8 mouse cellular contexts compared by ENCODE assay signal in the genomic region with DNA sequence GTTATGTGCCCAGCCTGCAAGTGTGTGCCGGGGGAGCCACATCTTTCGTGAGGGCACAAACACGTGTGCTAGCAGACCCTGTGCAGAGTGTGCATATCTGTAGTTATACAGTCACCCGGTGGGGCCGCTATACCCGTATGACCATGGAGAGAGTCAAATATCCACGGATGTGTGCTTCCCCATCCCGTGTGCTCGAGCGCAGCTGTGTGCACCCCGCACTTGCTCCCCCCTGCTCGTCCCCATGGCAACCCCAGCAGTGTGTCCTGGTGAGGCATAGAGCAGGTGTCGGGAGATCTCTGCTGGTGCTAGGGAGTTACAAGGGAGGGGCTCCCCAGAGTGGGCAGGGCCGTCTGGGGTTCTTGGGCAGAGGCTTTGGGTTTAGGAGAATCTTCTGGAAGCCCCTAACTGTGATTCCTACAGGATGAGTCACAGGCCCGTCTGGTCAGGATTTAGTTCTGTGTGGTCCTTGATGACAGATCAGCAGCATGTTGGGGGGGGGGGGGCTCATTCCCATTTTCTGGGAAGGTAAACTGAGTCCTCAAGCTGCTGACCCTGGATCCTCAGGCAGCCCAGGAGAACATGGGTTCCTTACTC. TPM values are rescaled to one million over a fixed set of nuclear protein-coding genes. Genes with fewer than 3 reads are reported as not detected.
DNase-seq lines count a peak whose midpoint lies in the region; ATAC-seq and TF ChIP-seq lines count a peak whose summit lies in the region.

No protein-coding gene starts in this region.

- no peak overlapping the region for H3K27ac ChIP-seq in hindbrain, postnatal 0 days
- peak overlapping the region; percentile 56 for H3K27ac ChIP-seq in neural tube, embryonic 13.5 days (replicated peaks)

- no peaks in the 10 kb centered on the region for H3K27me3 ChIP-seq in hindbrain, postnatal 0 days (ENCODE audit: insufficient read depth, low read length)
- peaks cover 8% of the 10 kb centered on the region; the same call in 1 of the 2 replicates for H3K27me3 ChIP-seq in neural tube, embryonic 13.5 days

- peak; percentile 69 for ATAC-seq in hindbrain, postnatal 0 days
- ATAC-seq in neural tube, embryonic 13.5 days (ENCODE audit: low read depth), result peak; percentile 75

- H3K4me1 ChIP-seq in hindbrain, postnatal 0 days (ENCODE audit: insufficient read depth, low read length), result peaks cover 11% of the 10 kb centered on the region; the same call in 1 of the 2 replicates
- H3K4me1 ChIP-seq in neural tube, embryonic 13.5 days (replicated peaks), result peaks cover 36% of the 10 kb centered on the region

- no peak overlapping the region for H3K4me2 ChIP-seq in hindbrain, postnatal 0 days (ENCODE audit: low read depth, low read length)
- peak overlapping the region; percentile 20 for H3K4me2 ChIP-seq in neural tube, embryonic 13.5 days

- DNase-seq in kidney, postnatal 10 days, result peak; percentile 32
- no peak for DNase-seq in kidney, adult 9 months
- peak; percentile 25 to 38 for DNase-seq in adrenal gland, postnatal 36 days
- DNase-seq in hindbrain, postnatal 0 days (ENCODE audit: low spot score), result peak; percentile 62
- DNase-seq in gastrocnemius, postnatal 10 days, result no peak
- DNase-seq in gastrocnemius, adult 8-10 months (ENCODE audit: low spot score in 2 of 2), result no peak
- no peak for DNase-seq in ovary, adult 18-20 months (ENCODE audit: low spot score)

- 14% methylated on average over 15 of the region's 15 CpGs for WGBS in hindbrain, postnatal 0 days
- 21% methylated on average over 15 of the region's 15 CpGs for WGBS in neural tube, embryonic 13.5 days

- H3K4me3 ChIP-seq in hindbrain, postnatal 0 days (ENCODE audit: low read length), result no peak overlapping the region
- H3K4me3 ChIP-seq in neural tube, embryonic 13.5 days, result no peak overlapping the region

- H3K9me3 ChIP-seq in hindbrain, postnatal 0 days (ENCODE audit: low read length), result no peaks in the 10 kb centered on the region
- H3K9me3 ChIP-seq in neural tube, embryonic 13.5 days, result no peaks in the 10 kb centered on the region

- H3K36me3 ChIP-seq in hindbrain, postnatal 0 days (ENCODE audit: insufficient read depth, low read length), result no peaks in the 10 kb centered on the region
- no peaks in the 10 kb centered on the region for H3K36me3 ChIP-seq in neural tube, embryonic 13.5 days

- no peak overlapping the region for H3K9ac ChIP-seq in hindbrain, postnatal 0 days (replicated peaks; ENCODE audit: low read length)
- H3K9ac ChIP-seq in neural tube, embryonic 13.5 days, result peak overlapping the region; percentile 43; the same call in 1 of the 2 replicates

- TF ChIP-seq CTCF in hindbrain, postnatal 0 days (IDR thresholded peaks at IDR 0.05; ENCODE audit: low read depth), result 0 out of 2 replicates have a peak, but pooled peaks have one; percentile 26

RNA-seq across cellular contexts. Expression of gene Elfn1, which starts 24.3 kb away (rescaled TPM):
- 10 to 100 TPM in 1 of 2 experiments, under 1 TPM in 1; 0.46 to 20.1 TPM for total RNA-seq in adrenal gland, postnatal 36 days (2021)
- 26.0 and 45.1 TPM in 2 replicates for total RNA-seq in hindbrain, postnatal 0 days (2014; rRNA removed)
- 2.3 and 3.3 TPM in 2 replicates for polyA plus RNA-seq in hindbrain, postnatal 0 days (2015; fragmentation: Nextera tagmentation; extraction: Ambion mirVana)
- polyA plus RNA-seq in neural tube, embryonic 13.5 days (2015; fragmentation: Nextera tagmentation; extraction: Ambion mirVana), result 3.3 and 4.0 TPM in 2 replicates
- total RNA-seq in gastrocnemius, postnatal 10 days (2021), result 1 to 10 TPM in 1 of 2 experiments, under 1 TPM in 1; 0.99 to 1.0 TPM
- total RNA-seq in gastrocnemius, adult 8-10 months (2022), result not detected

Comparison
In these comparisons a context has a peak if more than half of its experiments do, and no peak if none do; other contexts are left out.
1. DNase-seq: peak in kidney, postnatal 10 days (single experiment), adrenal gland, postnatal 36 days (2 of 2) and hindbrain, postnatal 0 days (single experiment); none in kidney, adult 9 months (single experiment), gastrocnemius, postnatal 10 days (single experiment), gastrocnemius, adult 8-10 months (0 of 2) and ovary, adult 18-20 months (single experiment).